Mouse (Mus musculus) limb, embryonic 13.5 days (tissue): ENCODE results near the gene Mink1. TPM values are rescaled to one million over a fixed set of nuclear protein-coding genes. Genes with fewer than 3 reads are reported as not detected.
A peak's percentile ranks its signal among the peaks of the same experiment; 100 is the strongest.

Experiments used
- ATAC-seq: fragments of 200-750 bp; cut with Nextera tagmentation; 2 replicates; pipeline ENCODE4 v1.8.0; 2017; ENCODE audit warnings: low read depth, moderate number of reproducible peaks, moderate TSS enrichment; ENCODE audit not compliant: low FRiP score
- H3K27ac ChIP-seq: fragments of 300-500 bp; sonication (generic); 2 replicates; pipeline ENCODE4 v1.5.1; 2015; ENCODE audit warnings: inconsistent platforms, mild to moderate bottlenecking, moderate library complexity
- H3K27me3 ChIP-seq: fragments of 300-500 bp; sonication (generic); 2 replicates; pipeline ENCODE4 v1.6.1; 2015; ENCODE audit warnings: mild to moderate bottlenecking, inconsistent platforms
- H3K36me3 ChIP-seq: fragments of 300-500 bp; sonication (generic); 2 replicates; pipeline ENCODE4 v1.6.1; 2015; ENCODE audit warnings: inconsistent platforms, mild to moderate bottlenecking, moderate library complexity
- H3K4me1 ChIP-seq: fragments of 300-500 bp; sonication (generic); 2 replicates; pipeline ENCODE4 v1.6.1; 2015; ENCODE audit warnings: inconsistent platforms
- H3K4me2 ChIP-seq: fragments of 300-500 bp; sonication (generic); replicated peaks from 2 replicates; pipeline ENCODE4 v1.6.1; 2015; ENCODE audit warnings: inconsistent platforms, mild to moderate bottlenecking, moderate library complexity
- H3K4me3 ChIP-seq: fragments of 300-500 bp; sonication (generic); 2 replicates; pipeline ENCODE4 v1.5.1; 2015; ENCODE audit warnings: moderate library complexity, mild to moderate bottlenecking, inconsistent platforms
- H3K9ac ChIP-seq: fragments of 300-500 bp; sonication (generic); 2 replicates; pipeline ENCODE4 v1.6.1; 2015; ENCODE audit warnings: mild to moderate bottlenecking, inconsistent platforms
- H3K9me3 ChIP-seq: fragments of 300-500 bp; sonication (generic); 2 replicates; pipeline ENCODE4 v1.6.1; 2016; ENCODE audit warnings: inconsistent platforms
- WGBS: fragments of 180-500 bp; shearing (Covaris S2); methylation state at CpG from one replicate; pipeline ENCODE4 v1.1.7; 2015; 5-methylcytosine and 5-hydroxymethylcytosine counted together
- polyA plus RNA-seq: library from polyadenylated mRNA; unstranded; fragments of >200 nt; fragmentation: Nextera tagmentation; extraction: Ambion mirVana; gene quantifications from 2 replicates; pipeline ENCODE4 v1.2.1, GENCODE M21; 2015

Mink1 gene
- polyA plus RNA-seq, 1 experiment from 2014 or later, result 14.1 TPM

DNA sequence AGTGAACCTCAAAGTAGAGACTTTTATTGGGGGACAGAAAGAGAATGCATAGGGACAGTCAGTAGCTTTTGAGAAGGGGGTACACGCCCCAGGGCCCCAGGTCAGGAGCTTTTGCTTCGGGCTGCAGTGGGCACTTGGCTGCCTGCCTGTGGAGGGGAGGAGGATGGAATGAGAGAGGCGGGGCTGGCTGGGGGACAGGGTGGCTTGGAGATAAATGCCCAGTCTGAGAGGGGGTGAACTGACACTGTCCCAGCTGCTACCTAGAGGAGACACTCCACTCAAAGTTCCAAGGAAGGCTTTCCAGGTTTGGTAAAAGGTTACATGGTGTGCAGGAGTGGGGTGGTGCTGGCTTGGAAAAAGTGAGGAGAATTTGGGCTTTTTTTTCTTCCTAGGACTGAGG is 94.3 kb downstream of the Mink1 start, which contains the start of gene Eno3:
TSS of gene Eno3 (plus strand) at position 239 of the 400 bp plus-strand sequence.
- Histone ChIP-seq H3K4me3 (peak within 1 kb of the TSS; percentile 100), H3K27me3 (no peaks in the 10 kb centered on the region), H3K9me3 (no peaks in the 10 kb centered on the region), H3K36me3 (peaks cover 28% of the 10 kb centered on the region), H3K4me2 (peak within 1 kb of the TSS; percentile 97), H3K9ac (peak within 1 kb of the TSS; percentile 99), H3K27ac (peak within 1 kb of the TSS; percentile 98), H3K4me1 (peaks cover 45% of the 10 kb centered on the region)
- ATAC-seq, result no peak
- WGBS, result 4% methylated on average over 3 of the region's 3 CpGs

DNA sequence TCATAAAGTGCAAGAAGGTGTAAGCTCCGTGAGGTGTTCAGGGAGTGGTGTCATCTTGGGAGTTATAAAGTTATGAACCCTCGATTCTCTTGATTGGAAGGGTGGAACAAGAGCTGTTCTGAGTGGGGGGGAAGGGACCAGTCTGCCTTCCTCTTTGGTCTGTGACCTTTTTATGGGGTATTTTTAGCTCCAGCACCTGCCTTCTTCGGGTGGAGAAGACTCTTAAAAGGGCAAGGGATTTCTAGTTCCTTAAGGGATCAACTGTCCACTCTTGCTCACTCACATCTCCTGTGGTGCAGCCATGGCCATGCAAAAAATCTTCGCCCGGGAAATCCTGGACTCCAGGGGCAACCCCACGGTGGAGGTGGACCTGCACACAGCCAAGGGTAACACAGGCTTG is 94.9 kb downstream of the Mink1 start:
- peak overlapping the region; percentile 53; the same call in 1 of the 2 replicates for H3K9ac ChIP-seq
- H3K4me1 ChIP-seq, result peaks cover 39% of the 10 kb centered on the region
- no peak for ATAC-seq
- WGBS, result 41% methylated on average over 6 of the region's 6 CpGs
- peak overlapping the region; percentile 97 for H3K4me2 ChIP-seq
- peaks cover 28% of the 10 kb centered on the region for H3K36me3 ChIP-seq
- peak overlapping the region; percentile 98 for H3K27ac ChIP-seq
- H3K9me3 ChIP-seq, result no peaks in the 10 kb centered on the region
- no peaks in the 10 kb centered on the region for H3K27me3 ChIP-seq
- H3K4me3 ChIP-seq, result peak overlapping the region; percentile 100; the same call in 1 of the 2 replicates

DNA sequence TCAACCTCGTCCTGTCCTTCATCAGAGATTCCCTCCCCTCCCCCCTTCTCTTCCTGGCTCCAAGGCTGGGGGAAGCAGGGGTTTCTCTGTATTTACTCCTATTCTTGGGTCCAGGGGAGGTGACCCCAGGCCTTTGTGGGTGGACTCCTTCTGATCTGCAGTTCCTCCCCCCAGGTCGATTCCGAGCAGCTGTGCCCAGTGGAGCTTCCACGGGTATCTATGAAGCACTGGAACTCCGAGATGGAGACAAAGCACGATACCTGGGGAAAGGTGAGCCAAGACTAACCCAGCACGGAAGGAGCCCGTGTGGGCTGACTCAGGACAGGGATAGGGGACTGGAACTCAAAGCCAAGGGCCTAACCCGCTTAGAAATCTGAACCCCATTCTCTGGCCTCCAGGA is 95.3 kb downstream of the Mink1 start:
- Histone ChIP-seq H3K9ac (peak overlapping the region; percentile 53), H3K4me3 (0 out of 2 replicates have a peak overlapping the region, but pooled peaks have one; percentile 2)
- ATAC-seq, result no peak

DNA sequence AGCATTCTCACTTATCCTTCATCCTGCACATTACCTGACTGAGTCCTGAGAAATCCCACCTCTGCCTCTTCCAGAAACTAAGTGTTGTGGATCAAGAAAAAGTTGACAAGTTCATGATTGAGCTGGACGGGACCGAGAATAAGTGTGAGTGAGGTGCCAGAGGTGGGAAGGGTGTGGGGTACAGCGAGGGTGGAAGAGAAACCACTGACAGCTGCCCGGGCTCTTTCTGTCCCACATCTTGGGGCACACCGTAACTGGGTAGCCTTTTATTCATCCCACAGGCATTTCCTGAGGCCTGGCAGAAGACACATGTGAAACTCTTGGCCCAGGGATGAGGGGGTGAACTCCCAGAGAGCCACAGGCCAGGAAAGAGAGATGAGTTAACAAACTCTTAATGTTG is 95.8 kb downstream of the Mink1 start:
- Histone ChIP-seq H3K9me3 (no peaks in the 10 kb centered on the region), H3K27me3 (no peaks in the 10 kb centered on the region), H3K4me2 (peak overlapping the region; percentile 97; the same call in 1 of the 2 replicates), H3K27ac (no peak overlapping the region), H3K9ac (peak overlapping the region; percentile 53), H3K4me1 (peaks cover 34% of the 10 kb centered on the region), H3K36me3 (peaks cover 32% of the 10 kb centered on the region), H3K4me3 (0 out of 2 replicates have a peak overlapping the region, but pooled peaks have one; percentile 2)
- 69% methylated on average over 5 of the region's 5 CpGs for WGBS
- no peak for ATAC-seq

More for the DNA sequence above, 95.3 kb downstream of the Mink1 start:
- Histone ChIP-seq H3K27ac (peak overlapping the region; percentile 98; the same call in 1 of the 2 replicates), H3K4me1 (peaks cover 35% of the 10 kb centered on the region), H3K4me2 (peak overlapping the region; percentile 97), H3K36me3 (peaks cover 28% of the 10 kb centered on the region), H3K27me3 (no peaks in the 10 kb centered on the region), H3K9me3 (no peaks in the 10 kb centered on the region)
- WGBS, result 61% methylated on average over 9 of the region's 9 CpGs

DNA sequence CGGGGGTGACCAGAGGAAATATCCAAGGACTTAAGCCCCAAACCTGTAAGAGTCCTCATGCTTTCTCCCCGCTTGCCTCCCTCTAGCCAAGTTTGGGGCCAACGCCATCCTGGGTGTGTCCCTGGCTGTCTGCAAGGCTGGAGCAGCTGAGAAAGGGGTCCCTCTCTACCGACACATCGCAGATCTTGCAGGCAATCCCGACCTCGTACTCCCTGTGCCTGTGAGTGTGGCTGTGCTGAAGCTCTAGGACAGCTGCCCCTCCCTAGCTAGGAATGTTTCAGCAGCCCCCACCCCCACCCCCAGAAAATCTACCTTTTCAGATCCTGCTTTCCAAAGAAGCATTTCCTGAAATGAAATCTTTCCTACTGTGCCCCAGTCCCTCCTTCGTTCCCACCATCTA is 96.3 kb downstream of the Mink1 start:
- H3K9me3 ChIP-seq, result no peaks in the 10 kb centered on the region

DNA sequence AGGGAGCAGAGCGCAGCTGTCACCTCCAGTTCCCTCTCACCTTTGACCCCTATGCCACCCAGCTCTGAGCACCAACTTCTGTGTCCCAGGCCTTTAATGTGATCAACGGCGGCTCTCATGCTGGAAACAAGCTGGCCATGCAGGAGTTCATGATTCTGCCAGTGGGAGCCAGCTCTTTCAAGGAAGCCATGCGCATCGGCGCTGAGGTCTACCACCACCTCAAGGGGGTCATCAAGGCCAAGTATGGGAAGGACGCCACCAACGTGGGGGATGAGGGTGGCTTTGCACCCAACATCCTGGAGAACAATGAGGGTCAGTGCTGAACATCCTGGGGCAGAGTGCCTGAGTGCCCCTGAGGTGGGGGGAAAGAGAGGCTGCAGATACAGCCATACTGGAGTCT is 97.9 kb downstream of the Mink1 start:
- no peak overlapping the region for H3K4me3 ChIP-seq
- no peaks in the 10 kb centered on the region for H3K27me3 ChIP-seq
- no peak overlapping the region for H3K9ac ChIP-seq
- H3K36me3 ChIP-seq, result peaks cover 52% of the 10 kb centered on the region
- ATAC-seq, result no peak
- H3K27ac ChIP-seq, result no peak overlapping the region
- WGBS, result 91% methylated on average over 8 of the region's 8 CpGs
- H3K9me3 ChIP-seq, result no peaks in the 10 kb centered on the region
- H3K4me1 ChIP-seq, result peaks cover 34% of the 10 kb centered on the region
- H3K4me2 ChIP-seq, result no peak overlapping the region

More for the DNA sequence above, 96.3 kb downstream of the Mink1 start:
- H3K27ac ChIP-seq, result no peak overlapping the region
- ATAC-seq, result no peak
- H3K9ac ChIP-seq, result peak overlapping the region; percentile 43; the same call in 1 of the 2 replicates
- WGBS, result 63% methylated on average over 8 of the region's 8 CpGs
- peak overlapping the region; percentile 97; the same call in 1 of the 2 replicates for H3K4me2 ChIP-seq
- no peaks in the 10 kb centered on the region for H3K27me3 ChIP-seq
- peaks cover 34% of the 10 kb centered on the region for H3K4me1 ChIP-seq
- H3K36me3 ChIP-seq, result peaks cover 36% of the 10 kb centered on the region
- H3K4me3 ChIP-seq, result no peak overlapping the region

DNA sequence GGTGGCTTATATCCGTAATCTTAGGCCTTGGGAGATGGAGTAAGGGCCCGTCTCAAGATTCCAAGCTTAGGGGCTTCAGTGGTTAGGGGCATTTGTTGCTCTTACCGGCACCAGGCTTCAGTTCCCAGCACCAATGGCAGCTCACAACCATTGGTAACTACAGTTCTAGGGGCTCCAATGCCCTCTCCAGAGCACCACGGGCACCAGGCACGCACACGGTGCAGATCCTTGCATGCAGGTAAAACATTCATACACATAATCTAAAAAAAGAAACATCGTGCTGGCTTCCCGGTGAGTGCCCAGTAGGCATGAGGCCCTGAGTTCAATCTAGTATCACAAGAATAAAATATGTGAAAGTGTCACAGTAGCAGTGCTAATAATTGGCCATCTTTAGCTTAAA is 100.4 kb downstream of the Mink1 start:
- no peak for ATAC-seq
- no peak overlapping the region for H3K4me2 ChIP-seq
- H3K27me3 ChIP-seq, result no peaks in the 10 kb centered on the region
- WGBS, result 94% methylated on average over 8 of the region's 8 CpGs
- H3K4me1 ChIP-seq, result peaks cover 23% of the 10 kb centered on the region
- no peak overlapping the region for H3K27ac ChIP-seq
- H3K9ac ChIP-seq, result no peak overlapping the region
- H3K4me3 ChIP-seq, result no peak overlapping the region
- peaks cover 68% of the 10 kb centered on the region for H3K36me3 ChIP-seq
- no peaks in the 10 kb centered on the region for H3K9me3 ChIP-seq

DNA sequence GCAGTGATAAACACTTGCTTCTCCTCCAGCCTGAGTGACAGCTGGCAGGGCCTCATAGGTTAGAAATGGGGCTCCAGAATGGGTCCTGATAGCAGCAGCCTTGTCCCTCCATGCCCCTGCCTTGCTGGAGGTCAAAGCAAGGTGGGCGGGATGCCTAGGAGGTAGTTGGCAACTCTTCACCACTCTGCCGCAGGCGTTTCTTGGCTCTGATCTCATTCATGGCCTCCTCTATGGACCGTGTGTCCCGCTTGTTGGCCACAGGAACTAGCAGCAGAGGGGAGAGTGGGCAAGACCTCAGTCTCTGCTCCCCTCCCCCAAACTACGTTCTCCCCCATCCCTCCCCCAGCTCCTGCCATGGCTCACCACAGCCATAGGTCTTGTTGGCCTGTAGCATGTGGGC is 101.3 kb downstream of the Mink1 start:
- H3K27me3 ChIP-seq, result no peaks in the 10 kb centered on the region
- H3K4me1 ChIP-seq, result peaks cover 14% of the 10 kb centered on the region
- H3K36me3 ChIP-seq, result peaks cover 68% of the 10 kb centered on the region
- H3K9ac ChIP-seq, result no peak overlapping the region
- no peak overlapping the region for H3K27ac ChIP-seq
- H3K4me2 ChIP-seq, result no peak overlapping the region
- no peak overlapping the region for H3K4me3 ChIP-seq
- 91% methylated on average over 6 of the region's 6 CpGs for WGBS
- no peaks in the 10 kb centered on the region for H3K9me3 ChIP-seq
- no peak for ATAC-seq

Other genes with a start within 250 kb of the Mink1 start
- gene Alox12e, start 240.3 kb upstream of the Mink1 start, polyA plus RNA-seq, result not detected in 2 replicates
- gene Alox15, start 210.8 kb upstream of the Mink1 start, polyA plus RNA-seq, result 0.05 TPM in 1 of 2 replicates, not detected in the other
- 40.0 and 41.8 TPM in 2 replicates for gene Pelp1, start 152.8 kb upstream of the Mink1 start, polyA plus RNA-seq
- gene Arrb2, start 130.2 kb upstream of the Mink1 start, polyA plus RNA-seq, result 22.8 and 24.1 TPM in 2 replicates
- 42.4 and 45.9 TPM in 2 replicates for gene Med11, start 111.0 kb upstream of the Mink1 start, polyA plus RNA-seq
- 0.62 and 0.75 TPM in 2 replicates for gene Zmynd15, start 103.4 kb upstream of the Mink1 start, polyA plus RNA-seq
- 2.7 and 3.9 TPM in 2 replicates for gene Cxcl16, start 102.9 kb upstream of the Mink1 start, polyA plus RNA-seq
- gene Tm4sf5, start 57.6 kb upstream of the Mink1 start, polyA plus RNA-seq, result 0.29 and 0.74 TPM in 2 replicates
- gene Vmo1, start 48.3 kb upstream of the Mink1 start, polyA plus RNA-seq, result 0.31 and 0.41 TPM in 2 replicates
- gene Gltpd2, start 43.7 kb upstream of the Mink1 start, polyA plus RNA-seq, result 0.43 and 0.92 TPM in 2 replicates
- gene Psmb6, start 37.5 kb upstream of the Mink1 start, polyA plus RNA-seq, result 828 and 869 TPM in 2 replicates
- gene Gm40193, start 29.9 kb upstream of the Mink1 start, polyA plus RNA-seq, result not detected in 2 replicates
- gene Pld2, start 22.8 kb upstream of the Mink1 start, polyA plus RNA-seq, result 4.5 and 5.7 TPM in 2 replicates
- gene 4930544D05Rik, start 53.0 kb downstream of the Mink1 start, polyA plus RNA-seq, result not detected in 2 replicates
- not detected in 2 replicates for gene Chrne, start 56.3 kb downstream of the Mink1 start, polyA plus RNA-seq
- 0.18 and 0.22 TPM in 2 replicates for gene Gp1ba, start 76.2 kb downstream of the Mink1 start, polyA plus RNA-seq
- 120 and 129 TPM in 2 replicates for gene Rnf167, start 84.4 kb downstream of the Mink1 start, polyA plus RNA-seq
- 165 and 173 TPM in 2 replicates for gene Slc25a11, start 84.6 kb downstream of the Mink1 start, polyA plus RNA-seq
- gene Pfn1, start 91.8 kb downstream of the Mink1 start, polyA plus RNA-seq, result 1,638 and 1,674 TPM in 2 replicates
- gene Eno3, start 94.3 kb downstream of the Mink1 start, polyA plus RNA-seq, result 52.3 and 57.1 TPM in 2 replicates
- 159 and 165 TPM in 2 replicates for gene Spag7, start 106.5 kb downstream of the Mink1 start, polyA plus RNA-seq
- gene Camta2, start 125.2 kb downstream of the Mink1 start, polyA plus RNA-seq, result 11.8 and 15.1 TPM in 2 replicates
- gene Inca1, start 137.3 kb downstream of the Mink1 start, polyA plus RNA-seq, result 1.6 and 1.8 TPM in 2 replicates
- 3.4 and 3.6 TPM in 2 replicates for gene Kif1c, start 137.7 kb downstream of the Mink1 start, polyA plus RNA-seq
- 6.8 TPM in 2 replicates for gene Zfp3, start 201.3 kb downstream of the Mink1 start, polyA plus RNA-seq
- gene Scimp, start 249.7 kb downstream of the Mink1 start, polyA plus RNA-seq, result 0.22 and 0.23 TPM in 2 replicates